Mouse (Mus musculus) forebrain, embryonic 12.5 days (tissue): ENCODE measurements around the gene Mttp. TPM values are rescaled to one million over a fixed set of nuclear protein-coding genes. Genes with fewer than 3 reads are reported as not detected.
"Not testable (repeated sequence)": the region's sequence is repeated elsewhere in the genome, so short reads cannot be mapped to it uniquely, and the experiment has no call there.

ENCODE experiments used
- ATAC-seq: fragments of 200-750 bp; cut with Nextera tagmentation; 2 replicates; pipeline ENCODE4 v1.8.0; 2017; ENCODE audit warnings: moderate TSS enrichment; ENCODE audit not compliant: low FRiP score
- H3K27ac ChIP-seq: fragments of 300-500 bp; sonication (generic); 2 replicates; pipeline ENCODE4 v1.5.1; 2016; ENCODE audit warnings: mild to moderate bottlenecking
- H3K27me3 ChIP-seq: fragments of 300-500 bp; sonication (generic); 2 replicates; pipeline ENCODE4 v1.6.1; 2016; ENCODE audit warnings: mild to moderate bottlenecking
- H3K36me3 ChIP-seq: fragments of 300-500 bp; sonication (generic); replicated peaks from 2 replicates; pipeline ENCODE4 v1.6.1; 2016; ENCODE audit warnings: mild to moderate bottlenecking
- H3K4me1 ChIP-seq: fragments of 300-500 bp; sonication (generic); 2 replicates; pipeline ENCODE4 v1.6.1; 2016
- H3K4me2 ChIP-seq: fragments of 300-500 bp; sonication (generic); 2 replicates; pipeline ENCODE4 v1.6.1; 2016; ENCODE audit warnings: mild to moderate bottlenecking, moderate library complexity
- H3K4me3 ChIP-seq: fragments of 300-500 bp; sonication (generic); replicated peaks from 2 replicates; pipeline ENCODE4 v1.5.1; 2016; ENCODE audit warnings: mild to moderate bottlenecking
- H3K9ac ChIP-seq: fragments of 300-500 bp; sonication (generic); 2 replicates; pipeline ENCODE4 v1.6.1; 2016; ENCODE audit warnings: mild to moderate bottlenecking
- H3K9me3 ChIP-seq: fragments of 300-500 bp; sonication (generic); 2 replicates; pipeline ENCODE4 v1.6.1; 2016
- WGBS: fragments of 180-500 bp; shearing (Covaris S2); methylation state at CpG from one replicate; pipeline ENCODE4 v1.1.7; 2016; 5-methylcytosine and 5-hydroxymethylcytosine counted together
- polyA plus RNA-seq: library from polyadenylated mRNA; unstranded; fragments of >200 nt; fragmentation: Nextera tagmentation; extraction: Ambion mirVana; gene quantifications from 2 replicates; pipeline ENCODE4 v1.2.1, GENCODE M21; 2016

The Mttp gene
- polyA plus RNA-seq, 1 experiment from 2014 or later = 14.1 TPM

DNA sequence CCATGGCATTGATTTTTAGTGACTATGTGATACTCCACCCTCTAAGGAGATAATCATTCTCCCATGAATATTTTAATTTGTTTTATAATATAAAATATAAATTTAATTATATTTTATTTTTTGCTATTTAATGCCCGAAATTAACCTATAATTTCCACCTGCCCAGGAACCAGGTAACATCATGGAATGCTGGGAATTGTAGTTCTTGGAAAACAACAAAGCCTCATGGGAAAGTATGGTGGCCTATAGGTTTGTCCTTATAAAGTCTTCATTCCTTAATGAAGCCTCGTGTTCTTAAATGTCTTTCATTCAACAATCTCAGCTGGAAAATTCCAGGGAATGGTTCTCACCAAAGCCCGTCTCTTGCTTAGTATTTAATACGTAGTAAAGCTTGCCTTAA lies 10.3 kb upstream of the Mttp start:
- H3K9me3 ChIP-seq = no peaks in the 10 kb centered on the region
- WGBS = 88% methylated on average over 4 of the region's 4 CpGs
- ATAC-seq = no peak
- no peaks in the 10 kb centered on the region for H3K4me1 ChIP-seq
- H3K27me3 ChIP-seq = no peaks in the 10 kb centered on the region
- H3K4me2 ChIP-seq = no peak overlapping the region
- peaks cover 21% of the 10 kb centered on the region; the same call in 1 of the 2 replicates for H3K36me3 ChIP-seq
- H3K4me3 ChIP-seq = no peak overlapping the region
- no peak overlapping the region for H3K27ac ChIP-seq
- H3K9ac ChIP-seq = no peak overlapping the region

DNA sequence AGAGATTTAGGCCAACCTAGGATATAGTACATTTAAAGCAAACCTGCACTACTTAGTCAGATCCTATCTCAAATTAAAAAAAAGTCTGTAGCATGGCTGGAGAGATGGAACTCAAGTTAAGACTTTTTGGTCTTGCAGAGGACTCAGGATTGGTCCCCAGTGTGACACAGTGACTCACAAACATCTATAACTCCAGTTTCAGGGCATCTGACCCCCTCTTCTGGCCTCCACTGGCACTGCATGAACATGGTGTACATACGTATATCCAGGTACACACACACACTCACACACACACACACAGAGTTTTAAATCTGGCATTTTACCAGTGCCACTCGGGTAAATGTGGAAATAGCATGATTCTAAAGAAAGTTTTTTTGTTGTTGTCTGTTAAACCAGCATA lies 4.0 kb upstream of the Mttp start:
- H3K9me3 ChIP-seq = no peaks in the 10 kb centered on the region

DNA sequence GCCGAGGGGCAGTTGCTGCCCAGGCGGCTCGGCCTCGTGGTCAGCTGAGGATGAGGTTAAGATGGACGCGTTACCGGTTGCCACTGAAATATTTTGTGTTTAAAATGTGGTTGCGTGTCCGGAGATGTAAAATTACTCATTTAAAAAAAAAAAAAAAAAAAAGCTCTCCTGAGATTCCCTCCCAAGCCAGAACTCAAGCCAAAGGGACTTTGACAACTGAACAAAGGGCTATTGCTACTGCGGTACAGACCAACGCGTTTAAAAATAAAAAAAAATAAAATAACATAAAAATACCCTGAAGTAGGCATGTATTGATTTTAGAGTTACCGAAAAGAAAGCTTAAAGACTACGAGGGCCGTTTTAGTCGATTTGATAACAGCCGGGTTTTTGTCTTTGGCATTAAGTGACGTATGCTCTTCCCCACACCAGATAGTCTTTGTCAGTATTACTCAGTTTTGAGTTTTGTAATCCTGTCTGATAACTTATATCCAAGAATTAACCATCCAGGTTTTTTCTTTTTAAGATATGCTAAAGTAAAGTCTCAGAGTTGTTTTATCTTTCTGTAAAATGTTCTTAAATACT lies 617 bp downstream of the Mttp start:
- 0 out of 2 replicates have a peak, but pooled peaks cover 3% of the 10 kb centered on the region for H3K36me3 ChIP-seq
- peak overlapping the region; percentile 99 for H3K27ac ChIP-seq
- H3K27me3 ChIP-seq = no peaks in the 10 kb centered on the region
- peak overlapping the region; percentile 50 for H3K9ac ChIP-seq
- peak; percentile 1 for ATAC-seq
- peak overlapping the region; percentile 57 for H3K4me2 ChIP-seq
- WGBS = under 1% methylated on average over 18 of the region's 18 CpGs
- H3K9me3 ChIP-seq = no peaks in the 10 kb centered on the region
- H3K4me3 ChIP-seq = peak overlapping the region; percentile 67
- peaks cover 4% of the 10 kb centered on the region; the same call in 1 of the 2 replicates for H3K4me1 ChIP-seq

More for the DNA sequence above, 4.0 kb upstream of the Mttp start:
- Histone ChIP-seq H3K9ac (no peak overlapping the region), H3K4me2 (no peak overlapping the region), H3K27ac (no peak overlapping the region), H3K27me3 (no peaks in the 10 kb centered on the region), H3K36me3 (peaks cover 24% of the 10 kb centered on the region), H3K4me3 (no peak overlapping the region), H3K4me1 (no peaks in the 10 kb centered on the region)
- WGBS = 93% methylated on average over 2 of the region's 2 CpGs
- ATAC-seq = no peak

DNA sequence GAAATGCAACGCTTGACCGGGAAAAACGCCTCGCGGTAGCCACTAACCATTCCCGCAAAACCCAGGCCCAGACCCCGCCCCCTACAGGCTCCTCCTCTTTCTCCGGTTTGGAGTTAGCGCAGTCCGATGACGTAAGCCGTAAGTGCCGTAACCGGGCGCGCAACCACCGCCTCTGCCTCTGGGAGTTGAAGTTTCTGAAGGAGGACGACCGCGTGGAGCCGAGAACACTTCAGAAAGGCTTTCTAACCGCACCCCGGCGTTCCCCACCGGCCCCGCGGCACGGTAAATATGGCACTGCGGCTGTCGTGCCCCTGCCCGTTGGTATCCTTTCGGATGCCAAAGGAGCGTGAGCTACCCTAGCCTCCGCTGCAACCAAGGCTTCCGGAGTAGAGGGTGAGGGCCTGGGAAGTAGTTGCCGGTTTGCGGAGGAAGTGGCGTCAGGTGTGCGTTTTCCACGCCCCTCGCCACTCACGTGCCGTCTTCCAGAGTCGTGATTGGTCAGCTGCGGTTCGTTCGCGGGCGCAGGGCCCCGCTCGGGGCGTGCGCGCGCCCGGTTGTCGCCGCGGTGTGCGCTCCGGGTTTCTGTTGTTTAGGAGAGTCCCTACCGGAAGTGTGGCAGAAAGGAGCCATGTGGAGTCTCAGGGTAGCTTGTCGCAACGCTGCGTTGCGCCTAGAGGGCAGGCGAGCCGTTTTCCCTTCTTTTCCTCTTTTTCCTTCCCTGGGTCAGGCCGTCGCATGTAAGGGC lies 1.3 kb downstream of the Mttp start, which contains the start of gene Trmt10a:
Gene Trmt10a (plus strand): TSS at position 134 of the 745 bp plus-strand sequence.
- Histone ChIP-seq H3K36me3 (no peaks in the 10 kb centered on the region), H3K4me3 (peak within 1 kb of the TSS; percentile 67), H3K27ac (peak within 1 kb of the TSS; percentile 99), H3K4me1 (peaks cover 4% of the 10 kb centered on the region; the same call in 1 of the 2 replicates), H3K9me3 (no peaks in the 10 kb centered on the region), H3K9ac (peak within 1 kb of the TSS; percentile 67), H3K27me3 (no peaks in the 10 kb centered on the region), H3K4me2 (peak within 1 kb of the TSS; percentile 57)
- under 1% methylated on average over 70 of the region's 70 CpGs for WGBS
- ATAC-seq = peak; percentile 98

DNA sequence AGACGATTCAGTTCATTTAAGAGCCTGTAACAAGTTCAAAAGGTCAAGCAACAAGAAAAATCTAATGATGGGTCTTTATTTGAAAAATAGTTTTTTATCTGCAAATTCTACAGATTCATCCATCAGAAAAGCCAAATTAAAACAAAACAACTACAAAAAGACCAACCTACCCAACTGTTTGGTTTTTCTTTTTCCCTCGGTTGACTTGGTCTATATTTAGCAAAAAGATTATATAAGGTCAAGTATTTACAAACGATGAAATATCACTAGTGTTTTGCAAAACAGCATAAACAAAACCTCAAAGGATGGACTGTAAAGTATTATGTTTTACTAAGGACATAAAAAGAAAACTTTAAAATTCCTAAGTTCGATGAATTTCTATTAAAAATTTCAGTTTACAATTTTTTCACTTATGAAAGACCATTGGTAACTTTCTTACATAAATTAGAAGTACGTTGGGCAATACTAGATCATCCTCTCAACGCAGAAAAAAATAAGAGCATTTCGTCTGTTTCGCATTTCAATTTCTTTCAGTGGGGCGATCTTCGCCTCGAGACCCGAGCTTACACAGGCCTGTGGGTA lies 1.9 kb downstream of the Mttp start:
- H3K9ac ChIP-seq = peak overlapping the region; percentile 67
- H3K4me3 ChIP-seq = peak overlapping the region; percentile 67
- ATAC-seq = no peak
- peak overlapping the region; percentile 57 for H3K4me2 ChIP-seq
- WGBS = 7% methylated on average over 12 of the region's 12 CpGs
- no peaks in the 10 kb centered on the region for H3K36me3 ChIP-seq
- H3K4me1 ChIP-seq = peaks cover 4% of the 10 kb centered on the region; the same call in 1 of the 2 replicates
- H3K27ac ChIP-seq = peak overlapping the region; percentile 99
- H3K9me3 ChIP-seq = no peaks in the 10 kb centered on the region
- H3K27me3 ChIP-seq = no peaks in the 10 kb centered on the region

DNA sequence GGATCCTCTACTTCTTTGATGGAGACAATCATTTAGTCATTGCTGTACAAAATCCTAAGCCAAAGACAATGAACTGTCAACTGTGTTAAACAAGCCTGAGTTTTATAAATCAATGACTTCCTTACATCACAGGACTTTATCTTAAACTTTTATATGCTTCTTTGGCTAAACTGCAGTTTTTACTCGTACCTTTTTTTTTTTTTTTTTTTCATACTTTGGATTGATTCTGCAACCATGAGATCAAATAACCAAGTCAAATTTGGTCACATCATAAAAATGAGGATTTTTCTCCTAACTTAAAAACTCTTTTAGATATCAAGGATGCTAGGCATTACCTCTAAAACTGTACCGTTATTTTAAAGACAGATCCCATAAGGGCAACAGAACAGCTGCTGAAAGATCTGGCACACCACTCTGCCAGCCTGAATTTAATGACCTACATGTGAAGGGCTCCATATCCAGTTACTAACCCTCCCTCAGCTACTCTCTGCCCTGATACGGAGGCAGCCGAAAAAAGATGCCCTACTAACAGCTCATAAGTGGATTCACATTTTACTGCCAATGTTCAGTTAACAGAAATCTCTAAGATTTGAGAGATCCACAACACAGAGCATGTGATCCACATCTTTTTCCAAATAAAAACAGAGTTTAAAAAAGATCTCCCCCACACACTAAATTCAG lies 2.6 kb downstream of the Mttp start:
- Histone ChIP-seq H3K4me1 (peaks cover 4% of the 10 kb centered on the region; the same call in 1 of the 2 replicates), H3K9me3 (no peaks in the 10 kb centered on the region), H3K4me3 (peak overlapping the region; percentile 67), H3K9ac (no peak overlapping the region), H3K27ac (no peak overlapping the region), H3K4me2 (peak overlapping the region; percentile 57), H3K36me3 (no peaks in the 10 kb centered on the region), H3K27me3 (no peaks in the 10 kb centered on the region)
- ATAC-seq = no peak
- 72% methylated on average over 4 of the region's 4 CpGs for WGBS

DNA sequence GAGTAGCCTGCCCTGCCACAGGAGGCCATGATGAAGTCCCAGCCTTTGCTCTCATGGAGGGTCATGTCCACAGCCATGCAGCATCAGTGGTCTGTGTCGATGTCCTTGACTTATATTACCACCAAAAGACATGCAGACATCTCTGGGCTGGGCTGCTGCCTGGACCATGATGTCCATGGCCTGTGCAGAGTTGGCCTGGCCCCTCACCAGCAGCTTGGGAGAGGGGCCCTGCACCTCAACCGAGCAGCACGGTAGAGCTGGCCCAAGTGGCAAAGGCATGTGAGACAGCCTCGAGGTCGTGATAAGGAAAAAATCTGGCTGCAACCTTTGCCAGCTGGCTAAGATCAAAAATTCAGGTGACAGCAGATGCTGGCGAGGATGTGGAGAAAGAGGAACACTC lies 5.1 kb downstream of the Mttp start:
- no peaks in the 10 kb centered on the region for H3K27me3 ChIP-seq
- ATAC-seq = no peak
- no peak overlapping the region for H3K27ac ChIP-seq
- no peaks in the 10 kb centered on the region for H3K9me3 ChIP-seq
- no peak overlapping the region for H3K9ac ChIP-seq
- H3K4me2 ChIP-seq = no peak overlapping the region
- no peaks in the 10 kb centered on the region for H3K36me3 ChIP-seq
- 94% methylated on average over 6 of the region's 6 CpGs for WGBS
- H3K4me3 ChIP-seq = no peak overlapping the region
- peaks cover 4% of the 10 kb centered on the region; the same call in 1 of the 2 replicates for H3K4me1 ChIP-seq

DNA sequence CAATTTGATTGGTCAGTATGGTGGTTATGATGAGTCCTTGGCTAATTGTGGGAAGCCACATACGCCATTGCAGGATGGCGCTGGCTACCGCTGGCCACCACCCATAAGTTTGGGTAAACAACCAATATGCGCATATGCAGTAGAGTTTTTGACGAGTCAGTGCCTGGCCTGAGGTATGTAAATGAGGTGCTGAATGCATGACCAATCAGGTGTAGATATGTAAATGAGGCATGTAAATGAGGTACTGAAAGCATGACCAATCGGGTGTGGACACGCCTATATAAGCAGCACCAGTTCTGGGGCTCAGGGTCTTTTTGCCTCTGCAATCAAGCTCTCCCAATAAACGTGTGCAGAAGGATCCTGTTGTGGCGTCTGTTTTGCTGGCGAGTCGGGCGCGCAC lies 6.6 kb downstream of the Mttp start:
- not testable (repeated sequence) for H3K9me3 ChIP-seq, H3K9ac ChIP-seq, H3K4me3 ChIP-seq, H3K27ac ChIP-seq, H3K36me3 ChIP-seq, H3K4me1 ChIP-seq, H3K27me3 ChIP-seq, ATAC-seq, H3K4me2 ChIP-seq
- WGBS = 94% methylated on average over 13 of the region's 13 CpGs

DNA sequence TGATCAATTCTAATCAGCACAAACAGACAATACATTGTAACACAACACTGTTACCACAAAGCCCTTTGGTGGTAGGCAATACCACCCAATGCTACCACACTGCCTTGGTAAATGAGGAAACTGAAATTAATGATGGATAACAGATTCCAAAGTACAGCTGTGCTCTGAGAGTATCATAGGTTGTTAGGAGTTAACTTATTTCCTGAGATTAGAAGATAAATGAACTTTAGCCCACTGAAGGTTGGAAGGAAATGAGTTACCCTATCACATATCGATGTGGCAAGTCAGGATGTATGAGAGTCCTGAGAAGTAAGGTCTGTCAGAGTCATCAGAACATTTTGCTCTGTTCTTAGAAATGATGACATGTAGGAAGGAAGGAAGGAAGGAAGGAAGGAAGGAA lies 10.2 kb downstream of the Mttp start:
- WGBS = 97% methylated on average over 1 of the region's 1 CpGs
- no peak overlapping the region for H3K9ac ChIP-seq
- ATAC-seq = no peak

DNA sequence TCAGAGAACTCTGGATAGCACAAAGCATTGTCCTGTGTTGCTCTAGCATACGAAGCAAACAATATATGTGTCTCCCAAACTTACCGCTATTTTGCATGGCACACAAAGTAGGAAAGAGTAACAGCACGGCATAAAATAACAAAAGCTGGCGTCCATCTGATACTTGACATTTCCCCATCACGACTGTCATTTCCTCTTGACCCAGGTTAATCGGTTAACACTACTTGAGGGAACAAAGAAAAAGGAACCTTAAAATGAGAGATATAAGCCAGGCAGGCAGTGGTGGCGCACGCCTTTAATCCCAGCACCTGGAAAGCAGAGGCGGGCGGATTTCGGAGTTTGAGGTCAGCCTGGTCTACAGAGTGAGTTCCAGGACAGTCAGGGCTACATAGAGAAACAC lies 10.9 kb downstream of the Mttp start:
- H3K36me3 ChIP-seq = no peaks in the 10 kb centered on the region
- H3K9me3 ChIP-seq = no peaks in the 10 kb centered on the region
- no peak overlapping the region for H3K4me2 ChIP-seq
- WGBS = 82% methylated on average over 11 of the region's 11 CpGs
- H3K27ac ChIP-seq = no peak overlapping the region
- H3K9ac ChIP-seq = no peak overlapping the region
- ATAC-seq = no peak
- H3K27me3 ChIP-seq = no peaks in the 10 kb centered on the region
- H3K4me3 ChIP-seq = no peak overlapping the region
- peaks cover 13% of the 10 kb centered on the region for H3K4me1 ChIP-seq

More for the DNA sequence above, 10.2 kb downstream of the Mttp start:
- no peak overlapping the region for H3K4me3 ChIP-seq
- no peaks in the 10 kb centered on the region for H3K9me3 ChIP-seq
- H3K4me2 ChIP-seq = no peak overlapping the region
- no peaks in the 10 kb centered on the region for H3K36me3 ChIP-seq
- H3K4me1 ChIP-seq = peaks cover 13% of the 10 kb centered on the region
- no peak overlapping the region for H3K27ac ChIP-seq
- no peaks in the 10 kb centered on the region for H3K27me3 ChIP-seq

DNA sequence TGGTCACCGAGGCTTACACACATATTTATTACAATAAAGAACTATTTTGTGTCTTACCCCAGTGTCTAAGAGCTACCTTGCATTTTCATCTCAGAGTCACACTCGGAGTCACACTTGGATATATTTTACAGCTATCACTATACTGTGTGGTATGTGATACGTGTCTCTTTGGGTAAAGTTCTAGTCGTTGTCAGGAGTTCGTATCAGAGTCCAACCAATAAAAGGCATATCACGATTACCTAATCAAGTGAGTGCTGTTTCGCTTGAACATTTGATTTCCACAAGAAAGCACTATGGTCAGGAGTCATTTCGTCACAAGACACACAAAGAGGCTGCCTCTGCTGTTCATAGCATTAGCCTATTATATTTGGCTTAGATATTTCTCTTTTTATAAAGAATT lies 11.3 kb downstream of the Mttp start:
- Histone ChIP-seq H3K4me2 (no peak overlapping the region), H3K4me3 (no peak overlapping the region), H3K27ac (no peak overlapping the region), H3K27me3 (no peaks in the 10 kb centered on the region), H3K4me1 (peaks cover 13% of the 10 kb centered on the region), H3K9me3 (no peaks in the 10 kb centered on the region), H3K36me3 (no peaks in the 10 kb centered on the region), H3K9ac (no peak overlapping the region)
- WGBS = 91% methylated on average over 8 of the region's 8 CpGs
- ATAC-seq = no peak

DNA sequence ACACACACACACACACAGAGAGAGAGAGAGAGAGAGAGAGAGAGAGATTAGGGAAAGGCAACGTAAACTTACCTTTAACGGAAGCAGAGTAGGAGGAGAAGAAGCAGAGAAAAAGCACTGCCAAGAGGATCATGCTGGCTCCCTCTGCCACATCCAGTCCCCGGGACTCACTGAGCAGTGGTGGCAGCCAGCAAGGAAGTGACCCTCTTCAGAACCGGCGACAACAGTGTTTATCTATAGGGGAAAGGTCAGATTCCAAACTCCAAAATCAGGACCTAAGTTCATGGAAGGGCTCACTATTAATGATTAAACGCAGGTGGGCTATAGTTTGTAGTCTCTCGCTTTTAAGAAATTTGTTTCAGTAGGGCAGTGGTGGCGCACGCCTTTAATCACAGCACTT lies 13.6 kb downstream of the Mttp start:
- Histone ChIP-seq H3K9me3 (no peaks in the 10 kb centered on the region), H3K4me2 (no peak overlapping the region), H3K27me3 (no peaks in the 10 kb centered on the region), H3K36me3 (no peaks in the 10 kb centered on the region), H3K9ac (no peak overlapping the region), H3K4me1 (peaks cover 13% of the 10 kb centered on the region), H3K4me3 (no peak overlapping the region), H3K27ac (no peak overlapping the region)
- ATAC-seq = no peak
- WGBS = 63% methylated on average over 9 of the region's 9 CpGs
